Mouse (Mus musculus): ENCODE measurements around the gene Cfap46.

DNA sequence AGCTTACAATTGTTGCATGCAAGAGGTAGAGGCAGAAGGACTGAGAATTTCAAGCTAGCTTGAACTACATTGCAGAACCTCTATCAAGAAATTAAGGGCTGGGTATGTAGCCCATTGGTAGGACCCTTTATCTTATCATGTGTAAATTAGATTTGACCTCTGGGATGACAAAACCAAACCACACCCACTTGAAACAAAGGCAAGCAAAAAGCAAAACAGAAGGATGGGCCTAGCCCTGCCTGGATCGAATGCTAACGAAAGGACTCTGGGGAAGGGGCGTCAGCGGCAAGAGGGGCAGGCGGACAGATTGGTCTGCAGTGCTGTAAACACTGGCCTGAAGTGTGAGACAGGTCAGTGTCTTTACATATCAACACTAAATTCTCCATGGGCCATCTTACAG is 92.3 kb downstream of the Cfap46 start:
- TF ChIP-seq GATA1 (IDR thresholded peaks at IDR 0.05; ENCODE audit: borderline replicate concordance, low read length): no peak
- no peak for TF ChIP-seq FLI1 (IDR thresholded peaks at IDR 0.05; ENCODE audit: low read length)

All from megakaryocyte, embryonic 14.5 days (primary cell).